Mouse (Mus musculus): ENCODE data around the gene Gbp8.
"Not testable (repeated sequence)": the region's sequence is repeated elsewhere in the genome, so short reads cannot be mapped to it uniquely, and the experiment has no call there.

Gene Gbp8

DNA sequence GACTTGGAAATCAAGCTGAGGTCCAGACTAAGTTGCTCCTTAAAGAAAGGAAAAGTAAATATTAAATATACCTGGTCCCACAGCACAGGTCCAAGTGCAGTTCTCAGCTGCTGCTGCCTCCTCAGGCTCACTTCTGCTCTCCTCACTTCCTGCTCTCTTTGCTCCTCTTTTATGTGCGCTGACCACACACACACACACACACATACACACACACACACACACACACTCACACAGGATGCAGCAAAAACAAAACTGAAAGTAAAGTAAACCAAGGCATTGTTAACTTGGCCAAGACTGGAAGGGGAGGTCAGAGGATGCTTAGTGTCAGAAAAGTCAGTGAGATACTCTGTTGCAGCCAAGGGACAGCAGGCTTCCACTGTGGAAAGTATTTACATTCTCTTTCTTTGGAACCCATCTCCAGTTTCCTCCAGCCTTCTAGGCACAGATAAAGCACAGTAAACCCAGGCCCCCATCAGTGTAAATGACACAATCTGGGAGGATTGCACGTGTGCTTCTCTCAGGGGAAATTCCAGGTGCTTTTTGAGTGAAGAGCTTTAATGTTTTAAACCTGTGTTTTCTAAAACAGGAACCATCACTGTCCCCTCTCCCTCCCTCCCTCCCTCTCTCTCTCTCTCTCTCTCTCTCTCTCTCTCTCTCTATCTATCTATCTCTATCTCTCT lies at the start of gene Gbp8, which contains the start of the genes Gbp9 and Gbp4:
Gbp8 (minus strand) TSS at position 132 of the 680 bp plus-strand sequence.
Gbp9 (minus strand) TSS at position 131 of the 680 bp plus-strand sequence.
Gbp4 (minus strand) TSS at position 178 of the 680 bp plus-strand sequence.
- DNase-seq (ENCODE audit: extremely low spot score), result not testable (repeated sequence)

DNA sequence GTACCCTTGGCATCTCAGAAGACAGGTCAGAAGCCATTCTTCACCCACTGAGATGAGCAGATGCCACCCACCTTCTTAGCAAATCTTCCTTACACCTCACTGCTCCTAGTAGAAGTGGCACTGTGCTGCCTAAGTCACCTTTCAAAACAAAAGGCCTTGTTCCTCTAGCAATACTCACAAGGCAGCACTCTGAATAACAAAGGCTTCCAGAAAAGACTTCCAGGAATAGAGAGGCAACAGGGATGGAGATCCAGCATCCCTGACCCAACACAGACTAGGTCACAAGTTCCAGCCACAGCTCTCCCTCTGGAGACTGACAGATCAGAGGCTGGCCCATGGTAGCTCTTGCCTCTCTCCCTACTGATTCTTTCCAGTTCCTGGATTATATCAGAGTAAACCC lies 42.1 kb upstream of the Gbp8 start:
- no peak for DNase-seq (ENCODE audit: extremely low spot score)

DNA sequence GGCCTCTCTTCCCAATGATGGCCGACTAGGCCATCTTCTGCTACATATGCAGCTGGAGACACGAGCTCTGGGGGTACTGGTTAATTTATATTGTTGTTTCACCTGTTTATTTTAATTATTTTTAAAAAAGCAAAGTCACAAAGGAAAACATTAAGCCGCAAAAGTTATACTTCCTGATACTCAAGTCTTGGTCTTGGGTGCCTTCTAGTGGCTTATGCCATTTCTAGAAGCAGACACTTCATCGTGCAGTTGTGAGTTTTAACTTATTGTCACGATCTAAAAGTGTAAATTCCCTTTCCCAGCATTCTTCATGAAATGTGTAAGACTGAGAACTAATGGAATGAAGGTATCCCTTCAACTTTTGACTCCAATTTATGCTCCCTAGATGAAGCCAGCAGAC lies 17.2 kb upstream of the Gbp8 start:
- DNase-seq (ENCODE audit: extremely low spot score), result no peak

DNA sequence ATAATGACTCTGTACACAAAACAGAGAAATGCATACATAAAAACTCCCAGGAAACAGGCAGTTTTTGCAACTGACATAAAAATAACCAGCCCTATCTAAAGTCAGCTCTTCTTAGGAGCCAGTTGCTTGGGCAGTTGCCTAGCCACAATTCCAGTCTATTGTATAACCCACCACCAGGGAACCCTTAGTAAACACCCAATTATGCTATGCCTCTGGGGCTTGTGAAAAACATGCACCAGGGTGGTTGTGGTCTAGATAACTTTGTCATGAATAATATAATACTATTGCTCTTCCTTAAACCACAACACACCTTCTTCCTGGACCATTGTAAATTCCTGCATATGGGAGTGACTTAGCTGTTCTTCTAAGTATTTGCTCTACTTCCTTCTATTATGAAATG lies 14.7 kb upstream of the Gbp8 start:
- no peak for DNase-seq (ENCODE audit: extremely low spot score)

DNA sequence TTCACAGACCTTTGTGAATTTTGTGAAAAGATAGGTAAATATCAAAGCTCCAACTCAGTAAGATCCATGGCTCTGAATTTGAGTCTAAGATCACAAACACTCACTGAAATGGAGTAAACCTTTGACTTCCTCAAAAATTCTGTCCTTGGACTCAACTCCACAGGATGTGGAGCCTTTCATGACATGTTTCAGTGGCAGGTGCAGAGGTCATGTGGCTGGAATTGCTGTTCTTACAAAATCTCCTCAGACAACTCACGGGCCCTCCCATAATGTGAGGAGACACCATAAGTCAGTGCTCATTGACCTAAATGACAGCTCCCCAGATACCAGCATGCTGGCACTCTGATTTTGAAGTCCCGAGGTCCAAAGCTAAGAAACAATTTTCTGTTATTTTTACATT lies 8.7 kb upstream of the Gbp8 start:
- DNase-seq (ENCODE audit: extremely low spot score), result not testable (repeated sequence)

DNA sequence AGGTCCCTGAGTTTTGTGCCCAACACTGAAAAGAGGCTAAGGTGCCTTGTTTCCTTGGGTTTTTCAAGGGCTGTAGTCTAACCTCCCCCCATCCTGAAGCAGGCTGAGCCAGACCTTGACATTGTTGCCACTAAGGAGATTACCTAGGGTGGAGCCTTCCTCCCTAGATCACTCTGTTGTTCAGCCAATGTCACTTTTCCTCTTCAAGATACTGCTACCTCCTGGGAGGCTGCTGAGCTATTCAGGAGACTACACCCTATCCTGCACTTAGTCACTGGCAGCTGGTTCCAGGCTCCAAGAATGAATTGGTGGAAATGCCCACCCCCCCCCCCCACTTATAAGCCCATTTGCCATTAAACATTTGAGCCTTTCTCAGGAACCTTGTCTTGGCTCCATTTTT lies 7.1 kb upstream of the Gbp8 start:
- DNase-seq (ENCODE audit: extremely low spot score), result no peak

DNA sequence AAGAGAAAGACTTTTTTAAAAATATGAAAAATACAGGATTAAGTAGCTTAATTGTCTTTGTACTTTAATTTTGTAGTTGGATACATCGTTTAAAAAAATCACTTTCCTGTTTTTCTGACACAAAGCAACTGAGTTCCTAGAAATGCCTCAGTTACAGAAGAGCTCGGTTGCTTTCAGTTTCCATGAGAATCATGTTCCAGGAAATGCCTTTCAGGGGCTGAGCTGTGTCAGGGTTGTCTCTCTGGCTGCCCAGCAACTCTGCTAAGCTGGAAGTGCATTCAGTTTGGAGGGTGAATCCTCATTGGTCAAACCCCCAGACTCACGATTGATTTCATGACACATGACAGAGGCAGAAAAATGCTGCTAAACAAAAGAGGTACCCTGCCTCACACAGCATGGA lies 6.4 kb upstream of the Gbp8 start:
- DNase-seq (ENCODE audit: extremely low spot score), result not testable (repeated sequence)

DNA sequence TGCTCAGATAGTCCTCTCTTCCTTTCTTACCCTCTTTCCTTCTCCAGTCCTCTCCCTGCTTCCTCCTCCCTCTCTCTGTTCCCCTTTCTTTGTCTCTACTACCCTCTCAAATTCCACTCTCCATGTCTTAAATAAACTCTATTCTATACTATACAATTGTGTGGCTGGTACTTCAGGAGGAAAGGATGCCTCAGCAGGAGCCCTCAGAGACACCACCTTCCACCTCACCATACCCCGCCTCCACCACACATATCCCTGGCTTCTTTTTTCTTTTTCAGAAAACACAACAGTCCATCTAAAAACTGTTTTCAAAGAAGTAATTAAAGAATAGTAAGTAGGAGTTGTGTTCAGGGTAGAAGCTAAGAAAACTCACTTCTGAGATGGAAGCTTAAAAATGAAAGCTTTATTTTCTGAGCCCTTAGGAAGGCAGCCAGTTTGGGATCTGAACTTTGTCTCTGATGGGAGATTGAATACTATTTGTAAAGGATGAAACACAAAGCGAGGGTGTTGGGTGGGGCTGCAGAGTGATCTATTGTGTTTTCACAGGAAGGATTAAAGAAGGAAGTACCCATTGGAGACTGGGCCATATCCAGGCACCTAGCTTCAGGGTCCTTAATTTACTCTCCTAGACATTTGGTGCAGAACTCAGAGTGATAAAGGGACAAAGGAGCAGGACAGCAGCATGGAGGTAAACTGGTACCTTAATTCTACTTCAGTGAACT lies 910 bp upstream of the Gbp8 start:
- DNase-seq (ENCODE audit: extremely low spot score), result not testable (repeated sequence)

DNA sequence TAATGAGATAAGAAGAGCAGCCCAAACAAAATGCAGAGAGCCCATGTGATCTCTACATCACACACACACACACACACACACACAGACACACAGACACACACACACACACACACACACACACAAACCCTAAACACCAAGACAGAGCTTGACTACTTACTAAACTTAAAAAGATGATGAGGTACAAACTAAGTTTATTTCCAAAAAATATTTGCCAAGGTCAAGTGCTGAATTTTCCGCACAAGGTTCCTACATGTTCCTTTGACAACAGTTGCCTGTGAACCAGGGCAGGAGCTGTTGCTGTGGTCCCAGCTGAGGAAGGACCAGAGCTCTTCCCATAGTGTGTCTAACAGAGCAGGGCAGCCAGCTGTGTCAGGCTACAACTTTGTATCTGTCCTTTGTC lies 434 bp downstream of the Gbp8 start:
- no peak for DNase-seq (ENCODE audit: extremely low spot score)

DNA sequence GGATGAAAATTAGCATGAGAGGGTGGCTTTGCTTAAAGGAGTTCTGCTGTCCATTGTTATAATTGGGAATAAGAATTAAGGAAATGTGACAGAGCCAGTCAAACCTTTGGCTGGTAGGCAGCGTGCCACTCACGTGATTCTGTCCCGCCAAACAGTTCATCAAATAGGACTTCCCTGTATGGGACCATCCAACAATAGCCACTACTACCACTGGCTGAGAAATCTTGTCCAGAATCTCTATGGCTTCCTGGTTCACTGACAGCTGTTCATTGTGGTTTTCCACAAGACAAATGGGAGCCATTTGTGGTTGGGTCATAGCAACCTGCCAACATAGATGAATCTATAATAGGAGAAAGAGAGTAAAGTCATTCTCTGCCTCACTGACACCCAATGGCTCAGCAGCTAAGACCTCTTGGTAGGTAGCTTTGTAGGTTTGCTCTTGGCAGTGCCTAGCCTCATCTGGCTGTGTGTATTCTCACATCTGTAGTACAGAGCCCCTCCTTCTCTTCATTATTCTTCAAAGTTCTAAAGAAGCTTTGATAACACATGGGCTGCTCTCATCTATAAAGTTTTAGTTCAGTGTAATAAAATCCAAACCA lies 2.5 kb downstream of the Gbp8 start:
- DNase-seq (ENCODE audit: extremely low spot score), result not testable (repeated sequence)

DNA sequence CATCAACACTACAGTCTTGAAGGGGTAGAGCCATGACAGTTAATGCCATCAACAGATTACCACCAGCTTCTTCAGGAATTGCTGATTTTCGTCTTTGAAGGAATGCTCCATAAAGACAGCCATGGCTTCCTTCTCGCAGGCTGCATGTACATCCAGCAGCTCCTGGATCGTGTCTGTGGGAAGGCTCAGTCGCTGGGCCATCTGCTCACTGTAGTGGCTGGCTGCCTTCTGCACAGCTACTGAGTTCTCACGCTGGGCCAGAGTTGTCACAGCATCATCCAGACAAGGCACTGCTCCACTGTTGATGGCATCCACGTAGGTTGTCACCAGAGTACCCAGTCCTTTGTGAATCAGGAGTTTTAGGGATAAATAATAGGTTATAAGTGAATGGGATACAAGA lies 17.6 kb downstream of the Gbp8 start:
- DNase-seq (ENCODE audit: extremely low spot score), result not testable (repeated sequence)

DNA sequence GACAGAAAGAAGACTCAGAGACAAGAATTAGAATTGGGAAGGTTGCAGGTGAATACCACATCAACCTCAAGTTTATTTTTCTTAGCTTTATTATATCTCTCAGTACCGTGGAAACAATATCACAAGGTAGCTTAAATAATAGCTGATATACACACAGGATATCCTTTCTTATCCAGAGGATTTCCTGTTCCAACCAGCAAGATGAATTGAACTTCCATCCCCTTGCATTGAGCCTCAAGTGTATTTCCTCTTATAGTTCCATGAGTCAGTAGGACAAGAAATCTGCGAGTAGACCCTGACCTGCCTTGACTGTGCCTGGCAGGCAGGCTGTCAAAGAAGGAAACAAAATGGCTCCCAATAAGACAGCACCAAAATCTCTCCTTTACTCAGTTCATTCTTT lies 23.6 kb downstream of the Gbp8 start:
- no peak for DNase-seq (ENCODE audit: extremely low spot score)

DNA sequence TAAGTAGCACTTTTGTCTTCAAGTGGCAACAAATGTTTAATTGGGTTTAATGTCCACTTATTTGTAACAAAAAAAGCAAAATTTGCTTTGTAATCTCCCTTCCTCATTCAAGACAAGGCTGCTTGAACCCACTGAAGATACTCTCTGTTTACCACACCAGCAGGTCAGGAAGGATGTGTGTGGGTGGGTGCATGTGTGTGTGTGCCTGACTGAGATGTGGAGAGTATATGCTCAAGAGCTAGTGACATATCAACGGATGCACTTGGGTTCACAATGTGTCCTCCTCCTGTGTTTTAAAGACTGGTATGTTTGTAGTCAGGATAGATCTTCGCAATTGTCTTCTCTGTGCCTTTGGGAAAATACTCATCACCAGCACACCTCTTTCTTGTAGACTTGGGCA lies 24.6 kb downstream of the Gbp8 start:
- DNase-seq (ENCODE audit: extremely low spot score), result no peak

DNA sequence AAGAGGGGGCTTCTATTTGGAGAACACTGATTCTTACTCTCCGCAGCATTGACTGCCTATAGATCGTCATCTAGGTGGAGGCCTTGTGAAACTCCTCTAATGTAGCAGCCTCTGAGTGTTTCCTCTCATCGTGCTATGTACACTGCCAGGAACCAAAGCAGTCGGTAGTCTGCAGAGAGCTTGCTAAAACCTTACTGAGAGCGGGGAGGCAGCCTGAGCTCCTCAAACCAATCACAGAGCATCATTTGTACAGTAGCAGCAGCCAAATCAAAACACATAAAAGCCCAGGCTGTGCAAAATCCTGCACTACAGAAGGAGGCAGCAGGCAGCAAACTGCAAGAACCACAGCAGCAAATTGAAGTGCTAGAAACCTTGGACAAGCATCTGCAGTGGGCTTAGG lies 25.7 kb downstream of the Gbp8 start:
- DNase-seq (ENCODE audit: extremely low spot score), result no peak

DNA sequence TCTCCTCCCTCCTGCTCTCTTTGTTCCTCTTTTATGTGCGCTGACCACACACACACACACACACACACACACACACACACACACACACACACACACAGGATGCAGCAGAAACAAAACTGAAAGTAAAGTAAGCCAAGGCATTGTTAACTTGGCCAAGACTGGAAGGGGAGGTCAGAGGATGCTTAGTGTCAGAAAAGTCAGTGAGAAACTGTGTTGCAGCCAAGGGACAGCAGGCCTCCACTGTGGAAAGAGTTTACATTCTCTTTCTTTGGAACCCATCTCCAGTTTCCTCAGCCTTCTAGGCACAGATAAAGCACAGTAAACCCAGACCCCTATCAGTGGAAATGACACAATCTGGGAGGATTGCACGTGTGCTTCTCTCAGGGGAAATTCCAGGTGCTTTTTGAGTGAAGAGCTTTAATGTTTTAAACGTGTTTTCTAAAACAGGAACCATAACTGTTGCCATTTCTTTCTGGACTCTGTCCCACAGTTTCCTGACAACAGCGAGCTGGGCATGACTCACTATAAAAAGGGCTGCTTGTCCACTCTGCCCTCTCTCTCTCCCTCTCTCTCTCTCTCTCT lies 29.0 kb downstream of the Gbp8 start:
- peak; percentile 1 for DNase-seq (ENCODE audit: extremely low spot score)

DNA sequence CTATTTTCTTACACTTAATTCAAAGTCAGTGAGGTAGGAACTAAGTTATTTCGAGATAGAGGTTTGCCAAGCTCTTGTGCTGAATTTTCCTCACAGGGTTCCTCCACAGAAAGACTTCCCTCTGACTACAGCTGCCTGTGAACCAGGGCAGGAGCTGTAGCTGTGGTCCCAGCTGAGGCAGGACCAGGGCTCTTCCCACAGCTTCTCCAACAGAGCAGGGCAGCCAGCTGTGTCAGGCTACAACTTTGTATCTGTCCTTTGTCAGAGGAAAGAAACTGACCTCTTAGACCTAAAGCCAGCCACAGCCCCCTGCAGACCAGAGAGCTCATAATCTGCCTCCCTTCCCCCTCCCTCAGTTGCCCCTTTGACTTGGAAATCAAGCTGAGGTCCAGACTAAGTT lies 29.6 kb downstream of the Gbp8 start:
- DNase-seq (ENCODE audit: extremely low spot score), result peak; percentile 1

DNA sequence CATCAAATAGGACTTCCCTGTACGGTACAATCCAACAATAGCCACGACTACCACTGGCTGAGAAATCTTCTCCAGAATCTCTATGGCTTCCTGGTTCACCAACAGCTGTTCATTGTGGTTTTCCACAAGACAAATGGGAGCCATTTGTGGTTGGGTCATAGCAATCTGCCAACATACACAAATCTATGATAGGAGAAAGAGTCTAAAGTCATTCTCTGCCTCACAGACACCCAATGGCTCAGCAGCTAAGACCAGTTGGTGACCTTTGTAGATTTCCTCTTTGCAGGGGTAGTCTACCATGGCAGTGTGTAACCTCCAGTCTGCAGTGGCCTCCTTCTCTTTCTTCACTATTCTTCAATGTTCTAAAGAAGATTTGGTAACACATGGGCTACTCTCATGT lies 33.7 kb downstream of the Gbp8 start:
- DNase-seq (ENCODE audit: extremely low spot score), result not testable (repeated sequence)

DNA sequence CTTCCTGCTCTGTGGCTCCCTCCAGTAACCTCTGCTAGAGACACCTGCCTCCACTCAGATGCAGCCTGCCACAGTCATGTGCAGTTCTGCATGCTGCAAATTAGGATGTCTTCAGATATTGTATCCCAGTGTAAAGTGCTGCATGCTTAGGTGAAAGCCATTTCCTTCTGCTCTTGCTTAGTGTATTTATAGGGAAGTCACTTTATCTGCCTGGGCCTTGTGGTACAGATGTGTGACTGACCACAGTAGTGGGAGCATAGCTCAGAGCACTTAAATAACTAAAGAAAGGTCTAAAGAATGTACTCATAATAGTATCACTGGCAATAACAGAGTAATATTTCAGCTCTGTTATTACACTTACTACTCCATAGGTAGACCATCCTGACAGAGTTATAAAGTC lies 57.4 kb downstream of the Gbp8 start:
- DNase-seq (ENCODE audit: extremely low spot score), result no peak

DNA sequence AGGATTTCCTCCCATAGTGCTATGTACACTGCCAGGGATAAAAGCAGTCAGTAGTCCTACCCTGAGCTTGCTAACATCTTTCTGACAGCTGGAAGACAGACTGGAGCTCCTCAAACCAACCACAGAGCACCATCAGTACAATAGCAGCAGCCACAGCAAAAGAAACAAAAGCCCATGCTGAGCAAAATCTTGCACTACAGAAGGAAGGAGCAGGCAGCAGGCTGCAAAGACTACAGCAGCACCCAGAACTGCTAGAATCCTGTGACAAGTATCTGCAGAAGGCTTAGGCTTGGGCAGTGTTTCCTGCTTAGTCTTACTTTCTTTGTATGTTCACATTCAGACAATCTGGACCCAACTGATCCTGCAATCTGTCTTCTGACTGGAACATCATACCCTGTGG lies 71.0 kb downstream of the Gbp8 start:
- not testable (repeated sequence) for DNase-seq (ENCODE audit: extremely low spot score)

DNA sequence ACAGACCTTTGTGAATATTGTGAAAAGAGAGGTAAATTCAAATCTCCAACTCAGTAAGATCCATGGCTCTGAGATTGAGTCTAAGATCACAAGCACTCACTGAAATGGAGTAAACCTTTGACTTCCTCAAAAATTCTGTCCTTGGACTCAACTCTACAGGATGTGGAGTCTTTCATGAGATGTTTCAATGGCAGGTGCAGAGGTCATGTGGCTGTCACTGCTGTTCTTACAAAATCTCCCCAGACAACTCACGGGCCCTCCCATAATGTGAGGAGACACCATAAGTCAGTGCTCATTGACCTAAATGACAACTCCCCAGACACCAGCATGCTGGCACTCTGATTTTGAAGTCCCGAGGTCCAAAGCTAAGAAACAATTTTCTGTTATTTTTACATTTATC lies 74.9 kb downstream of the Gbp8 start:
- DNase-seq (ENCODE audit: extremely low spot score), result not testable (repeated sequence)

DNA sequence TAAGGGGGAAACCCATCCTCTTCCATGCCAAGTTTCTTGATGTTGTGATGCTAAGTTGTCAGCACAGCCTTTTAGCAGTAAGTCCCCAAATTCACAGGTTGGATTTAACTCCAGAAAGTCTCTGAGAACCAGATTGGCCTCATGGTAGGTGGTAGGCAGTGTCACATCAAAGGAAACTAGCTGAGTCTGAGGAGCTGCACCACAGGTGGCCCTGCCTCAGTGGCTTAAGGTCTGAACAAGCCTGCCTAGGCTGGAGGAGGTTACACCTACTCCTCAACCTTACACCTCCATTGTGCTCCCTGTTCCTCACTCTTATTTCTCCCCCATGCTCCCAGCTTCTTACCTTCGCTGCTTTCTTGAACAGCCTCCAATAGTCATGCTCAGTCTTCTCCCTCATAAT lies 76.0 kb downstream of the Gbp8 start:
- DNase-seq (ENCODE audit: extremely low spot score), result no peak

DNA sequence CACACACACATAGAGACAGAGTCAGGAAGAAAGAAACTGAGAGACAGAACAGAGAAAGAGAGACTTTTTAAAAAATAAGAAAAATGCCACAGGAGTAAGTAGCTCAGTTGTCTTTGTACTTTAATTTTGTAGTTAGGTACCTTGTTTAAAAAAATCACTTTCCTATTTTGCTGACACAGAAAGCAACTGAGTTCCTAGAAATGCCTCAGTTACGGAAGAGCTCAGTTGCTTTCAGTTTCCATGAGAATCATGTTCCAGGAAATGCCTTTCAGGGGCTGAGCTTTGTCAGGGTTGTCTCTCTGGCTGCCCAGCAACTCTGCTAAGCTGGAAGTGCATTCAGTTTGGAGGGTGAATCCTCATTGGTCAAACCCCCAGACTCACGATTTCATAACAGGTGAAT lies 76.9 kb downstream of the Gbp8 start:
- DNase-seq (ENCODE audit: extremely low spot score), result not testable (repeated sequence)

DNA sequence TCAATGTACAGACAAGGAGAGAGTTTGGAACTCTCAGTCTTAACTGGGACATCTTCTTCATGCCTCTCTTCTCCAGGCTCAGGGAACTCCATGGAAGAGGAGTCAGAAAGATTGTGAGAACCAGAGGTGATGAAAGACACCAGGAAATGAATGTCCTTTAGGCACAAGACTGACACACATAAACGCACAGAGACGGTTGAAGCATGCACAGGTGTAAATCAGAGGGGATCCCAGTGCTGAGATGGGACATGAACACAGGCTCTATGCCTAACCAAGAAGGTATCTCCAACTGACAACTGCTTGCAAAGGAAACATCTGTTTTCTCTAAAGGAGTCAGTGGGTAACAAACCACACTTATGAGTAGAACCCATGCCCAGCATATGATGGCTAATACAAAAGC lies 79.1 kb downstream of the Gbp8 start:
- DNase-seq (ENCODE audit: extremely low spot score), result no peak

All from embryo, embryonic 9.5 days (tissue).